Mouse (Mus musculus): Measurements from ENCODE around the gene Slc4a1ap.

Slc4a1ap gene

DNA sequence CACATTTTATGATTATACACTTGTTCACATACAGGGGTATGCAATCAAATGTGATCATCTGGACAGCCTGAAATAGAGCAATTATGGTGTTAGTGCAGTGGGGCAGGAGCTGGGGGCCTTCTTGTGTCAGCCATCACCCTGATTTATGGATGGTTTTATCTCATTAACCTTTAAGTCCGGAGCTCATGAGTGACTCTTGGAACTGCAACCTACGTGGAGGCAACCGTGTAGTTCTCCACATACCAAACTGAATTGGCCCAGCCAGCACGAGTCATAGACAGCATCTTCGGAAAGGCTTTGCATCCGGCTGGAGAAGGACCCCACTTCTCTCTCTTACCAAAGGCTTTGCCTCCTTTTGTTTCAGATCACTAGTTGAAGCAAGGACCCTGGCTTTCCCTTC, 77.0 kb downstream of the Slc4a1ap start:
- DNase-seq (ENCODE audit: low spot score in 2 of 2), result no peak

DNA sequence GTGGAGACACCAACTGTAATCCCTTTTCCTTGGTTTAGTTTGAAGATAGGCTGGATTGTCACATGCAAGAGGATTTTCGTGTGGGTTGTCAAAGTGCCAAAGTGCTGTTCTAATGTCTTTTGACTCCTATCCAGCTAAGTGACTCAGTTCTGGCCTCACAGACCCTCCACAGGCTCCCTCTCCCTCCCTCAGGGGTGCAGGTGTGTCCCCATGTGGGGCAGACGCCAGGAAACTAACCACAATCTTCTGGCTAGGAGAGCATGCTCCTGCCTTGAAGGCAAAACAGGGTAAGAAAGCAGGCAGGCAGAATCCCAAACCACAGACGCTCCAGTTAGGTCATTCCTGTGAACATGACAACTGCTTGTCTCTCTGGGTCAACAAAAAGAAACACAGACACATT, 79.4 kb downstream of the Slc4a1ap start:
- DNase-seq (ENCODE audit: low spot score in 2 of 2), result no peak
